Mouse (Mus musculus) stomach, postnatal 0 days (tissue): ENCODE results near the gene Spem2. TPM values are rescaled to one million over a fixed set of nuclear protein-coding genes. Genes with fewer than 3 reads are reported as not detected.
A peak's percentile ranks its signal among the peaks of the same experiment; 100 is the strongest.

Experiments used
- ATAC-seq: fragments of 200-750 bp; cut with Nextera tagmentation; 2 replicates; pipeline ENCODE4 v1.8.0; 2017; ENCODE audit not compliant: low FRiP score, low TSS enrichment
- DNase-seq: peaks from one replicate; pipeline ENCODE4 v3.0.0-alpha.2; 2016; ENCODE audit warnings: low spot score
- H3K27ac ChIP-seq: fragments of 300-500 bp; sonication (generic); replicated peaks from 2 replicates; pipeline ENCODE4 v1.5.1; 2014; ENCODE audit warnings: mild to moderate bottlenecking, control low read depth
- H3K27me3 ChIP-seq: fragments of 300-500 bp; sonication (generic); 2 replicates; pipeline ENCODE4 v1.6.1; 2014; ENCODE audit warnings: low read length; ENCODE audit not compliant: control insufficient read depth, insufficient read depth
- H3K36me3 ChIP-seq: fragments of 300-500 bp; sonication (generic); 2 replicates; pipeline ENCODE4 v1.6.1; 2014; ENCODE audit warnings: low read length, mixed read lengths; ENCODE audit not compliant: control insufficient read depth, insufficient read depth
- H3K4me1 ChIP-seq: fragments of 300-500 bp; sonication (generic); replicated peaks from 2 replicates; pipeline ENCODE4 v1.6.1; 2014; ENCODE audit warnings: antibody characterized with exemption; ENCODE audit not compliant: control insufficient read depth, insufficient read depth
- H3K4me2 ChIP-seq: fragments of 300-500 bp; sonication (generic); replicated peaks from 2 replicates; pipeline ENCODE4 v1.6.1; 2014; ENCODE audit warnings: low read depth, mild to moderate bottlenecking, control low read depth, moderate library complexity
- H3K4me3 ChIP-seq: fragments of 300-500 bp; sonication (generic); 2 replicates; pipeline ENCODE4 v1.5.1; 2014; ENCODE audit warnings: low read depth, low read length, control low read depth
- H3K9ac ChIP-seq: fragments of 300-500 bp; sonication (generic); 2 replicates; pipeline ENCODE4 v1.6.1; 2014; ENCODE audit warnings: mild to moderate bottlenecking, low read length, control low read depth, mixed read lengths
- H3K9me3 ChIP-seq: fragments of 300-500 bp; sonication (generic); 2 replicates; pipeline ENCODE4 v1.6.1; 2016; ENCODE audit warnings: low read length; ENCODE audit not compliant: control insufficient read depth
- CTCF ChIP-seq: IDR thresholded peaks from 2 replicates; pipeline ENCODE4 v1.5.1; 2016; ENCODE audit warnings: antibody characterized with exemption, low read depth, mild to moderate bottlenecking, moderate library complexity
- EP300 ChIP-seq: optimal IDR thresholded peaks from 2 replicates; pipeline ENCODE3; 2016; ENCODE audit warnings: antibody characterized with exemption
- WGBS: fragments of 180-500 bp; shearing (Covaris S2); extraction: QIAGEN DNeasy Blood & Tissue Kit; methylation state at CpG from one replicate; pipeline ENCODE4 v1.1.7; 2014; 5-methylcytosine and 5-hydroxymethylcytosine counted together
- polyA plus RNA-seq: library from polyadenylated mRNA; unstranded; fragments of >200 nt; fragmentation: Nextera tagmentation; extraction: Ambion mirVana; gene quantifications from 2 replicates; pipeline ENCODE4 v1.2.1, GENCODE M21; 2015

The Spem2 gene
- polyA plus RNA-seq, 1 experiment from 2014 or later: not detected

DNA sequence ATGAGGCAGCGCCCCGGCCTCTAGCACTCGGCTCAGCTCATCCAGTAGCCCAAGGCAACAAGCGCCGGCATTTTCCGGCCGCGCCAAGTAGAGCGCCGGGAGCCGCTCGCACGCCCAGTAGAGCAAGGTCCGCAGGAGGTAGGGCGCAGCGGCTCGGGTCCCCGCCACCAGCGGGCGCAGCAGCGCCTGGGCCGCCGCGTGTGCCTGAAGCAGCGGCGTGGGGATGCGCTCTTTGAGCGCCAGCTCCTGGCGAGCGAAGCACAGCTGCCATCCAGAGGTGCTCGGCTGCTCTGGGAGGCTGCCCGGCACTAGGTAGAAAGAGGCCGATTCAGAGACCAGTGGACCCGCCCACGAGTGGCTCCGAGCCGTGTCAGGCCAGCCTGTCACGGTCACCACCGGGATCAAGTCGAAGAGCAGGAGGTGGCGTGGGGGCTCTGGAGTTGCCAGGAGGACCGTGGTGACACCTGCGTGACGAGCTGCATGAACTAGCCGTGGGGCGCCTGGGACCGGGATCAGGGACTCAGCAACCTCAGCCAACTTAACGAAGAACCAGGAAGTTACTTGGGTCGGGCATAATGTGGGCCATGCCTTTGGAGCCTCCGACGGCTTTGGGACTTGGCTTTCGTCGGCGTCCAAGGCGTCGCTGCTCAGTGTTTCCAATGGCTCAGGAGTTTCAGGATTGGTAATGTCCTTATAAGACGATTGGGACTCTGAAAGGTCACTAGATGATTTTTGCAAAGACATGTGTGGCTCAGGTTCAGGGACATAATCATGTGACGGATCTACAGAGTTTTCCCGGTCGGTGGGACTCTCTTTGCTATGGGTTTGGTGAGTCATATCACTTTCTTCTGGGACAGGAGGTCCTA lies 14.2 kb downstream of the Spem2 start:
- H3K9ac ChIP-seq: peak overlapping the region; percentile 67
- H3K4me2 ChIP-seq: peak overlapping the region; percentile 73
- ATAC-seq: peak; percentile 74
- H3K36me3 ChIP-seq: no peaks in the 10 kb centered on the region
- TF ChIP-seq EP300 (no peak), CTCF (peak; percentile 83)
- H3K9me3 ChIP-seq: no peaks in the 10 kb centered on the region
- H3K4me1 ChIP-seq: peaks cover 4% of the 10 kb centered on the region
- 1% methylated on average over 60 of the region's 60 CpGs for WGBS
- peak overlapping the region; percentile 55 for H3K4me3 ChIP-seq
- peak overlapping the region; percentile 78 for H3K27ac ChIP-seq
- peak; percentile 86 for DNase-seq
- no peaks in the 10 kb centered on the region for H3K27me3 ChIP-seq

DNA sequence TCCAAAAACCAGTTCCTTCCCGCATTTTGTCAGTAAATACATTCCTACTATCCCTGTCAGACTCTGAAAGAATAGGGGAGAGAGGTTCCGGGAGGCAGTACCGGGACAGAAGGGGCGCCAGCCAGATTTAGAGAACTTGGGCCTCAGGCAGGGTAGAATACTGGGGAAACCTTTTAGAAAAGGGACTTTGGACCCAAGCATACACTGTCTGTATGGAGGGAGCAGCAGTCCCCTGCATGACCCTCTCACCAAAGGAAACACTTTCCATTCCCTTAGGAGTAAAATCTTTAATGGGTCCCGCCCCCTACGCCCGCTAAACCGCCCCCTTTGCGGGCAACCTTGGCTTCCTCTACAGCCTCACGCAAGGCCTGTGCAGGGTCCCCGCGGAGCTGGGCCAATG lies 14.9 kb downstream of the Spem2 start:
- Histone ChIP-seq H3K36me3 (no peaks in the 10 kb centered on the region), H3K4me1 (peaks cover 4% of the 10 kb centered on the region), H3K4me2 (peak overlapping the region; percentile 73), H3K27me3 (no peaks in the 10 kb centered on the region), H3K9ac (peak overlapping the region; percentile 67), H3K4me3 (peak overlapping the region; percentile 55), H3K9me3 (no peaks in the 10 kb centered on the region), H3K27ac (no peak overlapping the region; the same call in 1 of the 2 replicates)
- DNase-seq: peak; percentile 29
- ATAC-seq: peak; percentile 5
- WGBS: 4% methylated on average over 12 of the region's 12 CpGs
- TF ChIP-seq EP300 (no peak), CTCF (no peak)

DNA sequence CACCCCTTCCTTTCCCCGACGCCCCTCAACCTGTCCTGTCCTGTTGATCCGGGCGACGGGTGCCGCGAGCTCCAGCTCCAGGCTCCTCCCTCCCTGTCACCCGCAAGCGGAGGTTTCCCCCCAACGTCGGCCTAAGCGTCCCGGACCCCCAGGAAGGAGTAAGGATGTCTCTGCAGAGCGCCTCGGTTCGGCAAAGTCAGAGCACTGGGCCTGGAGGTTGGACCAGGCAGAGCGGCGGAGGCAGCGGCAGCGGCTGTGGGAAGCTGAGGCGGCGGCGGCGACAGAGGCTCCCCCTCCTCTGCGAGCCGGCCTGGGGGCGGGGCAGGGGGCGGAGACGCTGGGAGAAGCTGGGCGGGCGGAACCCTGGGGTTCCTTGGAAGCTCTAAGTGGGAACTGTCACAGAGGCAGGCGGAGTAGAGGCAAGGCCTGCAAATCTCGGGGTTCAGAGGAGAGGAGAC lies 15.6 kb downstream of the Spem2 start:
- Histone ChIP-seq H3K27me3 (no peaks in the 10 kb centered on the region), H3K4me1 (peaks cover 4% of the 10 kb centered on the region), H3K27ac (no peak overlapping the region), H3K9ac (peak overlapping the region; percentile 67), H3K4me3 (peak overlapping the region; percentile 55), H3K36me3 (no peaks in the 10 kb centered on the region), H3K4me2 (peak overlapping the region; percentile 73), H3K9me3 (no peaks in the 10 kb centered on the region)
- WGBS: under 1% methylated on average over 28 of the region's 33 CpGs
- ATAC-seq (peak; percentile 30; the same call in 1 of the 2 replicates), DNase-seq (peak; percentile 89)
- TF ChIP-seq CTCF (0 out of 2 replicates have a peak, but pooled peaks have one; percentile 5), EP300 (no peak)

DNA sequence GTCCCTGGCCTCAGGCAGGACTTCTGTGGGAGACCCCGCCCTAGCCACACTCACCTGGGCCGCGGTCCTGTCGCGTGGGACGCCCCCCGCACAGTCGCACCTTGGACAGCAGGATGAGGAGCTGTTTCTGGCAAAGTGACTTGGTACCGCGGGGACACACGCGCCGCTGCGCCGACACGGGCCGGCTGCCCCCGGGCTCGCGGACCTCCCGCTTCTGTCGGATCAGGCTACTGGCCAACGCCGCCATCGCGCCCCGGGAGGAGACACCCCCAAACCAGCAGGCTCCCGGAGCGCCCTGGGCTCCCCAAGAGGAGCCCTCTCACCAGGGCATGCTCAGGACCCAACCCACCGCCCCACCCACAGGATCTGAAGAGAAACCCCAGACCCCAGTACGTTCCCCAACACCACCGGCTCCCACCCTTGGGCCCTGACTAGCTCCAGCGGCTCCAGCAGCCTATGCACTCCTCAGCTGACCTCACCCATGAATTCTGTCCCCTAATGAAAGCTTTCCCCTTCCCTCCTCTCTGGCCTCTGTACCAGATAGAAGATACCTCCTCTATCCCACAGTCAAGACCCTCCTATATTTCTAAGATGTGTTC lies 16.8 kb downstream of the Spem2 start, which contains the start of gene Fgf11:
Gene Fgf11 (minus strand): TSS at position 479 of the 599 bp plus-strand sequence.
- Histone ChIP-seq H3K4me1 (peaks cover 4% of the 10 kb centered on the region), H3K9ac (peak within 1 kb of the TSS; percentile 67), H3K9me3 (no peaks in the 10 kb centered on the region), H3K27me3 (no peaks in the 10 kb centered on the region), H3K36me3 (no peaks in the 10 kb centered on the region), H3K4me2 (peak within 1 kb of the TSS; percentile 73), H3K27ac (peak within 1 kb of the TSS; percentile 9; the same call in 1 of the 2 replicates), H3K4me3 (peak within 1 kb of the TSS; percentile 55)
- DNase-seq (peak; percentile 41), ATAC-seq (no peak)
- 1% methylated on average over 29 of the region's 33 CpGs for WGBS
- TF ChIP-seq CTCF (no peak), EP300 (no peak)

DNA sequence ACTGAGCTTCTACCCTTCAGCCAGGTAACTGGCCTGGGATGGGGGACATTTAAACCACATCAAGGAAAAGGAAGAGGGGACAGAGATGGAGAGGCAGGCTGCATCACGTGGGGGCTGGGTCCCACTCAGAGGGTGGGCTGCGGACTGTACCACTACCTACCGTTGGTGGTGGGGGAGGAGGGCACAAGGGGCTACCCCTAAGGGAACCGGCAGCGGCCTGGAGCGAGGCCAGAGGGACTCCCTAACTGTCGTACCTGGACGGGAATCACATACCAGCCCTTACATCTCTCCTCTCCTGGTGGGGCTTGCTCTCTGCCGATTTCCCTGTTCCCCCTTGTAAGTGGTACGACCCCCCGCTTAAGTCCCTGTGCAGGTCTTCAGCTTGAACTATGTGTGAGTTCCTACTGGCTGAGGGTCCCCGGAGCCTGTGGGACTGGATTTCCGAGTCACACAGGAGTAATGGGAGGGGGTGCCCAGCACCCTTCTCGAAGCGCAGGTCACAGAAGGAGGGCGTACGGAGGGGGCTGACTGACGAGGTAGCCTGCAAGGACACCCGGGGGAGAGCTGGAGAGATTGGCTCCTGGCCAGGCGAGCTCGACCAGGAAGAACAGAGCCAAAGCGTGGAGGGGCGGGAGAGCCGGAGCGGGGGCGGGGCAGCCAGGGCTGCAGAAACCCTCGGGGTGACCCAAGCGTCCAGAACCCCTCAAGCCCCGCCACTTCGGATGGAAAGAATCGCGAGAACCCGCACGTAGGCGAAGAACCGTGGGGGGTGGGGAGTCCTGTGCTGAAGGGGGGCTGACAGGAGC lies 17.7 kb downstream of the Spem2 start:
- 2% methylated on average over 36 of the region's 36 CpGs for WGBS
- Histone ChIP-seq H3K9me3 (no peaks in the 10 kb centered on the region), H3K4me1 (peaks cover 4% of the 10 kb centered on the region), H3K4me2 (peak overlapping the region; percentile 73), H3K36me3 (no peaks in the 10 kb centered on the region), H3K4me3 (peak overlapping the region; percentile 44), H3K27ac (peak overlapping the region; percentile 24), H3K27me3 (no peaks in the 10 kb centered on the region), H3K9ac (peak overlapping the region; percentile 61)
- ATAC-seq (peak; percentile 19), DNase-seq (peak; percentile 87)
- TF ChIP-seq EP300: no peak
- no peak for TF ChIP-seq CTCF
